Mouse (Mus musculus) MEL-GATA-1-ER (cell line): ENCODE results near the gene Lrrc3b.

Source experiments
- DNase-seq: peaks from one replicate; pipeline ENCODE4 v3.0.0-alpha.2; 2012; ENCODE audit warnings: low read depth; ENCODE audit errors: extremely low read depth

Gene Lrrc3b

GRCm38 (mm10) chr14:15438485-15439157, at the start of gene Lrrc3b:
Lrrc3b (minus strand) TSS chr14:15438987.
- no peak for DNase-seq

- no peak for DNase-seq
These were observed 38.9 kb upstream of the Lrrc3b start for GRCm38 (mm10) chr14:15477668-15478067.

GRCm38 (mm10) chr14:15438096-15438484, 697 bp downstream of the Lrrc3b start:
- DNase-seq: no peak

- DNase-seq: no peak
These were observed 1.3 kb downstream of the Lrrc3b start for GRCm38 (mm10) chr14:15437501-15437941.

- DNase-seq: no peak
These were observed 1.7 kb downstream of the Lrrc3b start for GRCm38 (mm10) chr14:15437046-15437445.

GRCm38 (mm10) chr14:15436586-15436985, 2.2 kb downstream of the Lrrc3b start:
- no peak for DNase-seq

- no peak for DNase-seq
These were observed 6.4 kb downstream of the Lrrc3b start for GRCm38 (mm10) chr14:15432396-15432795.

- no peak for DNase-seq
These were observed 17.2 kb downstream of the Lrrc3b start for GRCm38 (mm10) chr14:15421624-15422023.

GRCm38 (mm10) chr14:15410686-15411534, 27.9 kb downstream of the Lrrc3b start:
- DNase-seq: no peak

- no peak for DNase-seq
These were observed 53.3 kb downstream of the Lrrc3b start for GRCm38 (mm10) chr14:15385536-15385935.

- no peak for DNase-seq
These were observed 53.8 kb downstream of the Lrrc3b start for GRCm38 (mm10) chr14:15384972-15385371.

GRCm38 (mm10) chr14:15384532-15384931, 54.3 kb downstream of the Lrrc3b start:
- DNase-seq: no peak

- no peak for DNase-seq
These were observed 55.7 kb downstream of the Lrrc3b start for GRCm38 (mm10) chr14:15383133-15383532.

- DNase-seq: no peak
These were observed 61.4 kb downstream of the Lrrc3b start for GRCm38 (mm10) chr14:15377368-15377767.

GRCm38 (mm10) chr14:15376786-15377185, 62.0 kb downstream of the Lrrc3b start:
- DNase-seq: no peak

- no peak for DNase-seq
These were observed 64.5 kb downstream of the Lrrc3b start for GRCm38 (mm10) chr14:15374271-15374670.

GRCm38 (mm10) chr14:15372985-15373384, 65.8 kb downstream of the Lrrc3b start:
- no peak for DNase-seq

GRCm38 (mm10) chr14:15365045-15365444, 73.7 kb downstream of the Lrrc3b start:
- DNase-seq: no peak

GRCm38 (mm10) chr14:15359893-15360292, 78.9 kb downstream of the Lrrc3b start:
- no peak for DNase-seq

- DNase-seq: no peak
These were observed 79.7 kb downstream of the Lrrc3b start for GRCm38 (mm10) chr14:15359134-15359533.

GRCm38 (mm10) chr14:15355512-15355911, 83.3 kb downstream of the Lrrc3b start:
- DNase-seq: no peak

- peak; percentile 3 for DNase-seq
These were observed 84.5 kb downstream of the Lrrc3b start for GRCm38 (mm10) chr14:15354299-15354698.

GRCm38 (mm10) chr14:15333130-15333529, 105.7 kb downstream of the Lrrc3b start:
- DNase-seq: no peak
